Comparison of ENCODE assay signal across 11 mouse cellular contexts in the genomic region with DNA sequence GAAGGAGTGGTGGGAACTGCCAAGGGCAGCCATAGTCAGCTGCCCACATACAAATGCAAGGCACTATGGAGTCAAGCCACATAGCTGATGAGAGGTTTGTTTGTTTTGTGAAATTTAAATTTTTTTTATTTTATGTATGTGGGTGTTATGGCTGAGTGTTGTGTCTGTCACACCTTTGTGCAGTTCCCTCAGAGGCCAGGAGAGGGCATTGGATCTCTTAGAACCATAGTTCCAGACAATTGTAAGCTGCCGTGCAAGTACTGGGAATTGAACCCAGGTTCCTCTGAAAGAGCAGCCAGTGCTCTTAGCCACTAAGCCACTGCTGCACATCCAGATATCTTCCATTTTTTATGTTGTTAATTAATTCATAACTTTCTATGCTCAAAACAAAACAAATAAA.
A peak's percentile ranks its signal among the peaks of the same experiment; 100 is the strongest.
DNase-seq lines count a peak whose midpoint lies in the region; ATAC-seq and TF ChIP-seq lines count a peak whose summit lies in the region.
"Had no signal": no experiment of that assay in that cellular context is flagged by ENCODE, and none has a peak within 500 bp of the region (broad histone marks: within the 10 kb centered on the region; RNA-seq: fewer than 3 reads in every experiment).

No protein-coding gene starts in this region.

- no peak overlapping the region for H3K27ac ChIP-seq in heart, postnatal 0 days (ENCODE audit: low read depth)
- no peak overlapping the region for H3K27ac ChIP-seq in midbrain, postnatal 0 days (ENCODE audit: low read depth, low read length)
- no peak overlapping the region for H3K27ac ChIP-seq in midbrain, embryonic 16.5 days (ENCODE audit: low read length)
- H3K27ac ChIP-seq in forebrain, embryonic 15.5 days (replicated peaks), result no peak overlapping the region

- WGBS in heart, postnatal 0 days, result 79% methylated on average over 1 of the region's 1 CpGs
- WGBS in midbrain, postnatal 0 days, result 80% methylated on average over 1 of the region's 1 CpGs
- 81% methylated on average over 1 of the region's 1 CpGs for WGBS in midbrain, embryonic 16.5 days
- 74% methylated on average over 1 of the region's 1 CpGs for WGBS in forebrain, embryonic 15.5 days

- no peak overlapping the region for H3K4me2 ChIP-seq in heart, postnatal 0 days (ENCODE audit: low read depth, low read length)
- no peak overlapping the region for H3K4me2 ChIP-seq in midbrain, postnatal 0 days (ENCODE audit: low read depth, low read length, poor library complexity, severe bottlenecking)
- H3K4me2 ChIP-seq in midbrain, embryonic 16.5 days (ENCODE audit: low read length), result no peak overlapping the region
- no peak overlapping the region for H3K4me2 ChIP-seq in forebrain, embryonic 15.5 days (replicated peaks)

- TF ChIP-seq CTCF in heart, postnatal 0 days (IDR thresholded peaks at IDR 0.05; ENCODE audit: low read depth), result peak; percentile 24
- TF ChIP-seq CTCF in midbrain, postnatal 0 days (IDR thresholded peaks at IDR 0.05), result peak; percentile 39; the same call in 1 of the 2 replicates

- H3K27me3 ChIP-seq in heart, postnatal 0 days (ENCODE audit: control insufficient read depth, insufficient read depth, low read length), result no peaks in the 10 kb centered on the region
- H3K27me3 ChIP-seq in midbrain, postnatal 0 days (ENCODE audit: insufficient read depth, low read length), result no peaks in the 10 kb centered on the region
- no peaks in the 10 kb centered on the region for H3K27me3 ChIP-seq in midbrain, embryonic 16.5 days (ENCODE audit: control insufficient read depth, insufficient read depth, low read depth, low read length)
- H3K27me3 ChIP-seq in forebrain, embryonic 15.5 days, result no peaks in the 10 kb centered on the region

- H3K36me3 ChIP-seq in heart, postnatal 0 days (replicated peaks; ENCODE audit: control insufficient read depth, insufficient read depth, low read length), result 0 out of 2 replicates have a peak, but pooled peaks cover 3% of the 10 kb centered on the region
- H3K36me3 ChIP-seq in midbrain, postnatal 0 days (ENCODE audit: insufficient read depth, low read length), result 0 out of 2 replicates have a peak, but pooled peaks cover 2% of the 10 kb centered on the region
- no peaks in the 10 kb centered on the region for H3K36me3 ChIP-seq in midbrain, embryonic 16.5 days (ENCODE audit: control insufficient read depth, insufficient read depth, low read length)
- H3K36me3 ChIP-seq in forebrain, embryonic 15.5 days, result no peaks in the 10 kb centered on the region

- H3K9ac ChIP-seq in heart, postnatal 0 days (replicated peaks; ENCODE audit: low read depth, low read length), result no peak overlapping the region
- H3K9ac ChIP-seq in midbrain, postnatal 0 days (replicated peaks; ENCODE audit: low read length, poor library complexity, severe bottlenecking), result no peak overlapping the region
- H3K9ac ChIP-seq in midbrain, embryonic 16.5 days (ENCODE audit: low read depth, low read length), result no peak overlapping the region
- H3K9ac ChIP-seq in forebrain, embryonic 15.5 days (replicated peaks), result no peak overlapping the region

- H3K4me3 ChIP-seq in heart, postnatal 0 days (ENCODE audit: low read depth, low read length), result no peak overlapping the region
- no peak overlapping the region for H3K4me3 ChIP-seq in midbrain, postnatal 0 days (ENCODE audit: low read depth, low read length)
- H3K4me3 ChIP-seq in midbrain, embryonic 16.5 days (ENCODE audit: low read depth, low read length), result no peak overlapping the region
- H3K4me3 ChIP-seq in forebrain, embryonic 15.5 days, result no peak overlapping the region

- no peak for ATAC-seq in heart, postnatal 0 days (ENCODE audit: insufficient read depth, low read depth)
- no peak for ATAC-seq in midbrain, postnatal 0 days (ENCODE audit: low FRiP score)
- ATAC-seq in midbrain, embryonic 16.5 days, result no peak
- no peak for ATAC-seq in forebrain, embryonic 15.5 days (replicated peaks)

- no peak for DNase-seq in heart, postnatal 0 days (ENCODE audit: low spot score)
- DNase-seq in heart, adult 8-10 months (ENCODE audit: low spot score), result no peak
- DNase-seq in midbrain, postnatal 0 days (ENCODE audit: low spot score), result no peak
- DNase-seq in induced T-regulatory cell, adult 2 months (ENCODE audit: low read depth), result peak; percentile 42
- no peak for DNase-seq in frontal cortex, postnatal 25 days (ENCODE audit: low spot score in 2 of 2)
- DNase-seq in adrenal gland, adult 8-10 months, result no peak
- DNase-seq: cerebellum, adult 8-10 months; heart, postnatal 10 days; lung, postnatal 4 days had no signal

- H3K9me3 ChIP-seq in heart, postnatal 0 days (replicated peaks; ENCODE audit: control insufficient read depth, low read length), result no peaks in the 10 kb centered on the region
- no peaks in the 10 kb centered on the region for H3K9me3 ChIP-seq in midbrain, postnatal 0 days (ENCODE audit: low read length)
- H3K9me3 ChIP-seq in midbrain, embryonic 16.5 days (replicated peaks; ENCODE audit: control insufficient read depth, low read length, poor library complexity, severe bottlenecking), result no peaks in the 10 kb centered on the region
- H3K9me3 ChIP-seq in forebrain, embryonic 15.5 days, result no peaks in the 10 kb centered on the region

- no peaks in the 10 kb centered on the region for H3K4me1 ChIP-seq in heart, postnatal 0 days (ENCODE audit: control insufficient read depth, insufficient read depth)
- H3K4me1 ChIP-seq in midbrain, postnatal 0 days (ENCODE audit: insufficient read depth, low read length), result no peaks in the 10 kb centered on the region
- H3K4me1 ChIP-seq in midbrain, embryonic 16.5 days (ENCODE audit: control insufficient read depth, insufficient read depth, low read length), result no peaks in the 10 kb centered on the region
- H3K4me1 ChIP-seq in forebrain, embryonic 15.5 days, result no peaks in the 10 kb centered on the region

- TF ChIP-seq EP300 in heart, postnatal 0 days (IDR thresholded peaks at IDR 0.05; ENCODE audit: low read depth), result no peak
